Mouse (Mus musculus) CH12.LX (cell line): Measurements from ENCODE around the gene Gli3.

Experiments
- BHLHE40 ChIP-seq: IDR thresholded peaks from 2 replicates; pipeline ENCODE4 v1.6.1; 2011; ENCODE audit warnings: mild to moderate bottlenecking, low read depth, low read length, improper control_type of control experiment
- CHD1 ChIP-seq: IDR thresholded peaks from 2 replicates; pipeline ENCODE4 v1.6.1; 2012; ENCODE audit warnings: low read depth, low read length, improper control_type of control experiment, inconsistent platforms
- ELF1 ChIP-seq: IDR thresholded peaks from 2 replicates; pipeline ENCODE4 v1.6.1; 2014; ENCODE audit warnings: low read depth, mild to moderate bottlenecking, inconsistent platforms, low read length, improper control_type of control experiment
- EP300 ChIP-seq: IDR thresholded peaks from 2 replicates; pipeline ENCODE4 v1.6.1; 2011; ENCODE audit warnings: low read length, improper control_type of control experiment
- ETS1 ChIP-seq: conservative IDR thresholded peaks from 2 replicates; pipeline ENCODE4 v1.6.1; 2012; ENCODE audit warnings: low read depth, mild to moderate bottlenecking, inconsistent platforms, low read length, improper control_type of control experiment, moderate library complexity
- MEF2A ChIP-seq: IDR thresholded peaks from 2 replicates; pipeline ENCODE4 v1.6.1; 2014; ENCODE audit warnings: low read depth, mild to moderate bottlenecking, inconsistent platforms, low read length, improper control_type of control experiment, borderline replicate concordance
- NRF1 ChIP-seq: IDR thresholded peaks from 2 replicates; pipeline ENCODE4 v1.6.1; 2014; ENCODE audit warnings: low read depth, mild to moderate bottlenecking, inconsistent platforms, low read length, improper control_type of control experiment, moderate library complexity
- POLR2A ChIP-seq: IDR thresholded peaks from 2 replicates; pipeline ENCODE4 v1.6.1; 2011; ENCODE audit warnings: low read depth, mild to moderate bottlenecking, improper control_type of control experiment, low read length
- RCOR1 ChIP-seq: conservative IDR thresholded peaks from 2 replicates; pipeline ENCODE4 v1.6.1; 2012; ENCODE audit warnings: low read depth, mild to moderate bottlenecking, inconsistent platforms, low read length, improper control_type of control experiment
- TBP ChIP-seq: conservative IDR thresholded peaks from 2 replicates; pipeline ENCODE4 v1.6.1; 2011; ENCODE audit warnings: low read depth, low read length, improper control_type of control experiment
- UBTF ChIP-seq: IDR thresholded peaks from 2 replicates; pipeline ENCODE4 v1.6.1; 2012; ENCODE audit warnings: low read depth, mild to moderate bottlenecking, inconsistent platforms, low read length, improper control_type of control experiment, moderate library complexity
- ZC3H11A ChIP-seq: IDR thresholded peaks from 2 replicates; pipeline ENCODE4 v1.6.1; 2012; ENCODE audit warnings: low read depth, mild to moderate bottlenecking, inconsistent platforms, low read length, improper control_type of control experiment

DNA sequence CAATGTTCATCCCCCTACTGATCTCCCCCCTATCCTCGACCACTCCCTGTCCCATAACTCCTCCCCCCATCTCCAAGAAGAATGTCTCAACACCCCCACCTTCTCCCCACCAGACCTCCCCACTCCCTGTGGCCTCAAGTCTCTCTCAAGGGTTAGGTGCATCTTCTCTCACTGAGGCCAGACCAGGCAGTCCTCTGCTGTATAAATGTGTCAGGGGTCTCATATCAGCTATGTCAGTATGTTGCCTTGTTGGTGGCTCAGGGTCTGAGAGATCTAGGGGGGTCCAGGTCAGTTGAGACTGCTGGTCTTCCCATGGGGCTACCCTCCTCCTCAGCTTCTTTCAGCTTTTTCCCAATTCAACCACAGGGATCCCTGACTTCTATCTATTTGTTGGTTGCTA is 220.0 kb downstream of the Gli3 start:
- TF ChIP-seq TBP (no peak), EP300 (no peak), ZC3H11A (no peak), POLR2A (no peak), ETS1 (no peak), ELF1 (no peak), BHLHE40 (no peak), NRF1 (no peak), CHD1 (no peak), MEF2A (no peak), RCOR1 (no peak), UBTF (no peak)
